Mouse (Mus musculus) adrenal gland, adult 8-10 months (tissue): ENCODE results near the gene Rspry1. TPM values are rescaled to one million over a fixed set of nuclear protein-coding genes. Genes with fewer than 3 reads are reported as not detected.
A peak's percentile ranks its signal among the peaks of the same experiment; 100 is the strongest.

Experiments
- DNase-seq: peaks from one replicate; pipeline ENCODE4 v3.0.0; 2022
- total RNA-seq, 4 experiments: library from RNA; stranded (reverse); gene quantifications; 2 replicates each; pipeline ENCODE4 v1.2.4; 2022

Gene Rspry1
- total RNA-seq, 4 experiments from 2014 or later = 20.4 to 30.0 (median 22.5) TPM

GRCm38 (mm10) chr8:94602471-94603131, 864 bp downstream of the Rspry1 start:
- no peak for DNase-seq

- DNase-seq = no peak
These were observed 2.3 kb downstream of the Rspry1 start for GRCm38 (mm10) chr8:94604030-94604429.

GRCm38 (mm10) chr8:94607064-94607463, 5.3 kb downstream of the Rspry1 start:
- no peak for DNase-seq

GRCm38 (mm10) chr8:94624885-94625284, 23.1 kb downstream of the Rspry1 start:
- DNase-seq = no peak

- no peak for DNase-seq
These were observed 31.9 kb downstream of the Rspry1 start for GRCm38 (mm10) chr8:94633564-94634194.

GRCm38 (mm10) chr8:94634211-94634610, 32.5 kb downstream of the Rspry1 start:
- no peak for DNase-seq

GRCm38 (mm10) chr8:94641183-94641582, 39.4 kb downstream of the Rspry1 start:
- DNase-seq = peak; percentile 8

- DNase-seq = no peak
These were observed 40.2 kb downstream of the Rspry1 start for GRCm38 (mm10) chr8:94641938-94642337.

GRCm38 (mm10) chr8:94645202-94645601, 43.5 kb downstream of the Rspry1 start:
- no peak for DNase-seq

GRCm38 (mm10) chr8:94646165-94646564, 44.4 kb downstream of the Rspry1 start:
- DNase-seq = no peak

- DNase-seq = no peak
These were observed 47.8 kb downstream of the Rspry1 start for GRCm38 (mm10) chr8:94649496-94649895.

GRCm38 (mm10) chr8:94652951-94653350, 51.2 kb downstream of the Rspry1 start:
- no peak for DNase-seq

GRCm38 (mm10) chr8:94654994-94655393, 53.3 kb downstream of the Rspry1 start:
- no peak for DNase-seq

GRCm38 (mm10) chr8:94658031-94658430, 56.3 kb downstream of the Rspry1 start:
- no peak for DNase-seq

- DNase-seq = no peak
These were observed 58.7 kb downstream of the Rspry1 start for GRCm38 (mm10) chr8:94660418-94660817.

- DNase-seq = no peak
These were observed 63.0 kb downstream of the Rspry1 start for GRCm38 (mm10) chr8:94664722-94665121.

- DNase-seq = peak; percentile 94
These were observed 64.9 kb downstream of the Rspry1 start, which contains the start of gene Arl2bp for GRCm38 (mm10) chr8:94666456-94667308. Arl2bp (plus strand) TSS chr8:94666600.

GRCm38 (mm10) chr8:94674384-94674783, 72.6 kb downstream of the Rspry1 start:
- no peak for DNase-seq

GRCm38 (mm10) chr8:94675923-94676322, 74.2 kb downstream of the Rspry1 start:
- DNase-seq = no peak

- DNase-seq = no peak
These were observed 76.8 kb downstream of the Rspry1 start for GRCm38 (mm10) chr8:94678582-94678981.

GRCm38 (mm10) chr8:94680414-94680813, 78.7 kb downstream of the Rspry1 start:
- DNase-seq = no peak

- DNase-seq = no peak
These were observed 81.2 kb downstream of the Rspry1 start for GRCm38 (mm10) chr8:94682732-94683524.
